Mouse (Mus musculus): ENCODE data around the gene Hist1h3g. TPM values are rescaled to one million over a fixed set of nuclear protein-coding genes. Genes with fewer than 3 reads are reported as not detected.
"Not testable (repeated sequence)": the region's sequence is repeated elsewhere in the genome, so short reads cannot be mapped to it uniquely, and the experiment has no call there.

Gene Hist1h3g
- polyA plus RNA-seq, 1 experiment from 2014 or later = 4.1 TPM

DNA sequence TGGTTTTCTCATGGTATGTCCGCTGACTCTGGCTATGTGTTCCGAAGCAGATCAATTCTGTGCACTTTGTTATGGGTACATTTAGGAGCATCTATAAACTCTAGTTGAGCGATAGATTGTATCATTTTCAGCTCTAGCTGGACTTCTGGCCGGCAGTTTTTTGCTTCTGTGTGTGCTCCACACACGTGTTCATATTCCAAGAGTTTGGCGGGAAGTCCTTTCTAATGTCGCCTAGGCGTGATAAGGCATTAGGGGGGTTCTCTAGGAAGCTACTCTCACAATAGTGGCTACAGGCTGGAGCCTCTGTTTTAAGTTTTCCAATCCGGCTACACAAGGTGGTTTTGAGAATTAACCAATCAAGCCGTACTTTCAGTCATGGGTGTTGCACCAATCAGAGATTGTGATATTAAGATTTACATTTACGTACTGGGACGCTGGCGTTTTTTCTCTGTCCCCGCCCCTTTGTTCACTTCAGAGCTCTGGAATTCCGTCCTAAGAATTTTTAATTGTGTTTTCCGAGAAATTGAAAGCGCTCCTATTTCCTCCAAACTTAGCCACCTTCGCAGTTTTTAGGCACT lies 20.7 kb downstream of the Hist1h3g start:
- H3K4me2 ChIP-seq (ENCODE audit: low read depth, low read length) = peak overlapping the region; percentile 97
- DNase-seq (ENCODE audit: low spot score) = peak; percentile 98
- WGBS = under 1% methylated on average over 18 of the region's 18 CpGs
- H3K4me1 ChIP-seq (ENCODE audit: control insufficient read depth, insufficient read depth, low read length) = peaks cover 11% of the 10 kb centered on the region; the same call in 1 of the 2 replicates
- H3K27ac ChIP-seq (replicated peaks; ENCODE audit: low read depth, low read length) = peak overlapping the region; percentile 98
- peak; percentile 71 for ATAC-seq (ENCODE audit: low read depth)
- H3K36me3 ChIP-seq (ENCODE audit: control insufficient read depth, insufficient read depth, low read length) = no peaks in the 10 kb centered on the region
- no peaks in the 10 kb centered on the region for H3K9me3 ChIP-seq (ENCODE audit: control insufficient read depth, low read length)
- peak overlapping the region; percentile 58 for H3K4me3 ChIP-seq (ENCODE audit: low read depth, low read length)
- H3K9ac ChIP-seq (ENCODE audit: low read depth, low read length) = peak overlapping the region; percentile 87
- no peaks in the 10 kb centered on the region for H3K27me3 ChIP-seq (replicated peaks; ENCODE audit: control insufficient read depth, insufficient read depth, low read length)

GRCm38 (mm10) chr13:23556906-23557305 lies 21.7 kb downstream of the Hist1h3g start:
- H3K4me3 ChIP-seq (ENCODE audit: low read depth, low read length) = no peak overlapping the region
- 45% methylated on average over 3 of the region's 3 CpGs for WGBS
- no peaks in the 10 kb centered on the region for H3K9me3 ChIP-seq (ENCODE audit: control insufficient read depth, low read length)

DNA sequence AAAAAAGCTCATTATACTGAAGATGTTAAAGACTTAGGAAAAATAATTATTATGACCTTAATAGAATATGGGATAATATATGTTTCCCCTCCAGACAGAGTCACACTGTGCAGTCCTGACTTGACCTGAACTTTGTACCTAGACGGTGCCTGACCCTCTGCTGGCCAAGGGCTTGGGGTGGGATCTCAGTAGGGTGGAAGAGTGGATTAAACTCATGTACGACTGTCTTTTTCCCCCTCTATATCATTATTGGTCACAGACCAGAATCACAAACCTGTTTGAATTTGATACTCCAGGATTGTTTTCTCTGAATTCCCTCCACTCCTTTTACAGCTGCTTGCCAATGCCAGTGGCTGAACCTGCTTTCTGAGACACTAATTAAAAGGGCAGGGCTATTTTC lies 25.5 kb downstream of the Hist1h3g start:
- 15% methylated on average over 2 of the region's 2 CpGs for WGBS
- H3K4me3 ChIP-seq (ENCODE audit: low read depth, low read length); H3K27me3 ChIP-seq (replicated peaks; ENCODE audit: control insufficient read depth, insufficient read depth, low read length); ATAC-seq (ENCODE audit: low read depth); H3K9me3 ChIP-seq (ENCODE audit: control insufficient read depth, low read length); H3K36me3 ChIP-seq (ENCODE audit: control insufficient read depth, insufficient read depth, low read length); H3K4me1 ChIP-seq (ENCODE audit: control insufficient read depth, insufficient read depth, low read length): not testable (repeated sequence)
- Histone ChIP-seq H3K9ac (ENCODE audit: low read depth, low read length) (0 out of 2 replicates have a peak overlapping the region, but pooled peaks have one; percentile 34), H3K4me2 (ENCODE audit: low read depth, low read length) (peak overlapping the region; percentile 29), H3K27ac (replicated peaks; ENCODE audit: low read depth, low read length) (peak overlapping the region; percentile 28; the same call in 1 of the 2 replicates)
- peak; percentile 12 for DNase-seq (ENCODE audit: low spot score)

More at GRCm38 (mm10) chr13:23556906-23557305, 21.7 kb downstream of the Hist1h3g start:
- H3K27me3 ChIP-seq (replicated peaks; ENCODE audit: control insufficient read depth, insufficient read depth, low read length) = no peaks in the 10 kb centered on the region
- ATAC-seq (ENCODE audit: low read depth) (no peak), DNase-seq (ENCODE audit: low spot score) (no peak)
- H3K27ac ChIP-seq (replicated peaks; ENCODE audit: low read depth, low read length) = peak overlapping the region; percentile 98
- no peak overlapping the region for H3K9ac ChIP-seq (ENCODE audit: low read depth, low read length)
- no peaks in the 10 kb centered on the region for H3K36me3 ChIP-seq (ENCODE audit: control insufficient read depth, insufficient read depth, low read length)
- H3K4me1 ChIP-seq (ENCODE audit: control insufficient read depth, insufficient read depth, low read length) = peaks cover 10% of the 10 kb centered on the region; the same call in 1 of the 2 replicates
- H3K4me2 ChIP-seq (ENCODE audit: low read depth, low read length) = peak overlapping the region; percentile 97

- H3K27ac ChIP-seq (replicated peaks; ENCODE audit: low read depth, low read length) = peak overlapping the region; percentile 98
- not testable (repeated sequence) for ATAC-seq (ENCODE audit: low read depth)
- H3K9ac ChIP-seq (ENCODE audit: low read depth, low read length) = peak overlapping the region; percentile 63
Observed at GRCm38 (mm10) chr13:23561531-23561882, 26.3 kb downstream of the Hist1h3g start.

GRCm38 (mm10) chr13:23561883-23562659 lies 26.8 kb downstream of the Hist1h3g start, which contains the start of gene Hist1h3e:
Hist1h3e (minus strand) TSS chr13:23562369.
- H3K9ac ChIP-seq (ENCODE audit: low read depth, low read length) = peak within 1 kb of the TSS; percentile 63
- DNase-seq (ENCODE audit: low spot score) = peak; percentile 99
- not testable (repeated sequence) for H3K27me3 ChIP-seq (replicated peaks; ENCODE audit: control insufficient read depth, insufficient read depth, low read length); H3K9me3 ChIP-seq (ENCODE audit: control insufficient read depth, low read length); H3K36me3 ChIP-seq (ENCODE audit: control insufficient read depth, insufficient read depth, low read length); H3K4me1 ChIP-seq (ENCODE audit: control insufficient read depth, insufficient read depth, low read length)
- H3K27ac ChIP-seq (replicated peaks; ENCODE audit: low read depth, low read length) = peak within 1 kb of the TSS; percentile 98
- ATAC-seq (ENCODE audit: low read depth) = peak; percentile 93
- peak within 1 kb of the TSS; percentile 42 for H3K4me3 ChIP-seq (ENCODE audit: low read depth, low read length)
- peak within 1 kb of the TSS; percentile 70 for H3K4me2 ChIP-seq (ENCODE audit: low read depth, low read length)
- 0% methylated on average over 35 of the region's 67 CpGs for WGBS

More at GRCm38 (mm10) chr13:23561531-23561882, 26.3 kb downstream of the Hist1h3g start:
- DNase-seq (ENCODE audit: low spot score); H3K27me3 ChIP-seq (replicated peaks; ENCODE audit: control insufficient read depth, insufficient read depth, low read length); H3K4me1 ChIP-seq (ENCODE audit: control insufficient read depth, insufficient read depth, low read length); H3K36me3 ChIP-seq (ENCODE audit: control insufficient read depth, insufficient read depth, low read length); H3K9me3 ChIP-seq (ENCODE audit: control insufficient read depth, low read length): not testable (repeated sequence)
- peak overlapping the region; percentile 42 for H3K4me3 ChIP-seq (ENCODE audit: low read depth, low read length)
- WGBS = 4% methylated on average over 2 of the region's 5 CpGs
- H3K4me2 ChIP-seq (ENCODE audit: low read depth, low read length) = peak overlapping the region; percentile 70

DNA sequence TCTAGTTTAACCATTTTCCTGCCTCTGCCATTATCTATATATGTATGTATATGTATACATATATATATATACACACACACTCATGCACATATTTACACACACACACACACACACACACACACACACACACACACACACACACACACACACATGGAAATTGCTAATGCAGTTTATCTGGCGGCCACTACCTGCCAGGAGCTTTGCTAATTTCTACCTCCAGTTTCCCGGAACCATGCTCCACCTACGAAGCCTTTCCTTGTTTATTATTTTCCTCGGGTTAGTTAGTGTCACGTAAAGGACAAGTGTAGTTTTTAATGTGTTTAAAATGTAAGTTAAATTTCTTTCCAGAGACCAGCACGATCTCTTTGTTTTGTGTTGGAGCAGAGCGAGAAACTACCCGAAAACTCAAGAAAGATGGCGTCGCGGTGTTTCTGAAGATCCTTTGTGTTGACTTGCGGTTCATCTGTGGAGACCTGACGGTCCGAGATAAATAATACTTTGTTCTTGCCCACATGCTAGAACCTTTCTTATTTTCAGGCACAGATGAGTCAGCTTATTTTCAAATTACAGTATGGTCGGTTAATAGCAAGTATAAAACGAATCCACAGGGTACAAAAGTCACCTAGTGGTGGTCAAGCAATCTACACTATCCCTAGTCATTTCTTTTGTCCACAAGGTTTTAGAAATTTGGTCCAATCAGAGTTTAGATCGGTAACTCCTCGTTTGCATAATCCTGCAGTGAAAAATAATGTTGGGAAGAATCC lies 27.7 kb downstream of the Hist1h3g start:
- peak overlapping the region; percentile 98 for H3K27ac ChIP-seq (replicated peaks; ENCODE audit: low read depth, low read length)
- peak overlapping the region; percentile 42 for H3K4me3 ChIP-seq (ENCODE audit: low read depth, low read length)
- H3K36me3 ChIP-seq (ENCODE audit: control insufficient read depth, insufficient read depth, low read length) = no peaks in the 10 kb centered on the region
- no peaks in the 10 kb centered on the region for H3K9me3 ChIP-seq (ENCODE audit: control insufficient read depth, low read length)
- peak overlapping the region; percentile 70 for H3K4me2 ChIP-seq (ENCODE audit: low read depth, low read length)
- ATAC-seq (ENCODE audit: low read depth) = peak; percentile 45
- 3% methylated on average over 18 of the region's 18 CpGs for WGBS
- peak overlapping the region; percentile 63 for H3K9ac ChIP-seq (ENCODE audit: low read depth, low read length)
- H3K27me3 ChIP-seq (replicated peaks; ENCODE audit: control insufficient read depth, insufficient read depth, low read length) = no peaks in the 10 kb centered on the region
- peak; percentile 91 for DNase-seq (ENCODE audit: low spot score)
- no peaks in the 10 kb centered on the region for H3K4me1 ChIP-seq (ENCODE audit: control insufficient read depth, insufficient read depth, low read length)

- H3K27me3 ChIP-seq (replicated peaks; ENCODE audit: control insufficient read depth, insufficient read depth, low read length) = no peaks in the 10 kb centered on the region
- H3K27ac ChIP-seq (replicated peaks; ENCODE audit: low read depth, low read length) = peak overlapping the region; percentile 98
- no peak overlapping the region for H3K4me3 ChIP-seq (ENCODE audit: low read depth, low read length)
- H3K4me1 ChIP-seq (ENCODE audit: control insufficient read depth, insufficient read depth, low read length) = no peaks in the 10 kb centered on the region
- ATAC-seq (ENCODE audit: low read depth) = no peak
- no peak overlapping the region for H3K4me2 ChIP-seq (ENCODE audit: low read depth, low read length)
- H3K36me3 ChIP-seq (ENCODE audit: control insufficient read depth, insufficient read depth, low read length) = no peaks in the 10 kb centered on the region
- H3K9ac ChIP-seq (ENCODE audit: low read depth, low read length) = no peak overlapping the region
- 89% methylated on average over 2 of the region's 2 CpGs for WGBS
- no peaks in the 10 kb centered on the region for H3K9me3 ChIP-seq (ENCODE audit: control insufficient read depth, low read length)
- DNase-seq (ENCODE audit: low spot score) = no peak
Observed at GRCm38 (mm10) chr13:23564482-23564881, 29.3 kb downstream of the Hist1h3g start.

- peak overlapping the region; percentile 75 for H3K4me2 ChIP-seq (ENCODE audit: low read depth, low read length)
- not testable (repeated sequence) for H3K27me3 ChIP-seq (replicated peaks; ENCODE audit: control insufficient read depth, insufficient read depth, low read length); H3K36me3 ChIP-seq (ENCODE audit: control insufficient read depth, insufficient read depth, low read length); H3K9me3 ChIP-seq (ENCODE audit: control insufficient read depth, low read length); H3K4me1 ChIP-seq (ENCODE audit: control insufficient read depth, insufficient read depth, low read length)
- H3K27ac ChIP-seq (replicated peaks; ENCODE audit: low read depth, low read length) = peak overlapping the region; percentile 94
- WGBS = 2% methylated on average over 11 of the region's 41 CpGs
- H3K4me3 ChIP-seq (ENCODE audit: low read depth, low read length) = peak overlapping the region; percentile 52
- H3K9ac ChIP-seq (ENCODE audit: low read depth, low read length) = peak overlapping the region; percentile 57
- peak; percentile 58 for DNase-seq (ENCODE audit: low spot score)
- peak; percentile 2; the same call in 1 of the 2 replicates for ATAC-seq (ENCODE audit: low read depth)
Observed at GRCm38 (mm10) chr13:23570261-23571021, 35.2 kb downstream of the Hist1h3g start.
